Mouse (Mus musculus) limb, embryonic 14.5 days (tissue): ENCODE data around the gene B3gnt3. TPM values are rescaled to one million over a fixed set of nuclear protein-coding genes. Genes with fewer than 3 reads are reported as not detected.
"Not testable (repeated sequence)": the region's sequence is repeated elsewhere in the genome, so short reads cannot be mapped to it uniquely, and the experiment has no call there.

Source experiments
- ATAC-seq: fragments of 200-750 bp; cut with Nextera tagmentation; 2 replicates; pipeline ENCODE4 v1.8.0; 2017; ENCODE audit warnings: low read depth, moderate number of reproducible peaks, moderate TSS enrichment; ENCODE audit not compliant: low FRiP score
- DNase-seq: peaks from one replicate; pipeline ENCODE4 v3.0.0-alpha.2; 2015; ENCODE audit warnings: low spot score
- H3K27ac ChIP-seq: fragments of 300-500 bp; sonication (generic); replicated peaks from 2 replicates; pipeline ENCODE4 v1.5.1; 2014; ENCODE audit warnings: low read depth, mild to moderate bottlenecking, low read length, moderate library complexity, mixed read lengths
- H3K27me3 ChIP-seq: fragments of 300-500 bp; sonication (generic); 2 replicates; pipeline ENCODE4 v1.6.1; 2014; ENCODE audit warnings: low read length, mixed read lengths; ENCODE audit not compliant: control insufficient read depth, insufficient read depth
- H3K36me3 ChIP-seq: fragments of 300-500 bp; sonication (generic); 2 replicates; pipeline ENCODE4 v1.6.1; 2014; ENCODE audit warnings: mild to moderate bottlenecking, low read length, moderate library complexity, mixed read lengths; ENCODE audit not compliant: control insufficient read depth, insufficient read depth
- H3K4me1 ChIP-seq: fragments of 300-500 bp; sonication (generic); 2 replicates; pipeline ENCODE4 v1.6.1; 2014; ENCODE audit warnings: antibody characterized with exemption, low read length, mixed read lengths; ENCODE audit not compliant: control insufficient read depth, insufficient read depth
- H3K4me2 ChIP-seq: fragments of 300-500 bp; sonication (generic); replicated peaks from 2 replicates; pipeline ENCODE4 v1.6.1; 2014; ENCODE audit warnings: low read depth, mild to moderate bottlenecking, low read length, moderate library complexity; ENCODE audit not compliant: severe bottlenecking
- H3K4me3 ChIP-seq: fragments of 300-500 bp; sonication (generic); replicated peaks from 2 replicates; pipeline ENCODE4 v1.5.1; 2014; ENCODE audit warnings: low read length
- H3K9ac ChIP-seq: fragments of 300-500 bp; sonication (generic); 2 replicates; pipeline ENCODE4 v1.6.1; 2014; ENCODE audit warnings: mild to moderate bottlenecking, low read depth, low read length, moderate library complexity; ENCODE audit not compliant: severe bottlenecking
- H3K9me3 ChIP-seq: fragments of 300-500 bp; sonication (generic); 2 replicates; pipeline ENCODE4 v1.6.1; 2016; ENCODE audit warnings: low read length; ENCODE audit not compliant: control insufficient read depth
- POLR2A ChIP-seq: fragments of 200-500 bp; IDR thresholded peaks from 2 replicates; pipeline ENCODE4 v1.8.0; 2012; ENCODE audit warnings: inconsistent platforms, mild to moderate bottlenecking, moderate library complexity, borderline replicate concordance; ENCODE audit not compliant: insufficient read depth, insufficient read length; ENCODE audit errors: extremely low read depth
- WGBS: fragments of 180-500 bp; shearing (Covaris S2); extraction: QIAGEN DNeasy Blood & Tissue Kit; methylation state at CpG from one replicate; pipeline ENCODE4 v1.1.7; 2014; 5-methylcytosine and 5-hydroxymethylcytosine counted together
- polyA plus RNA-seq, 2 experiments: library from polyadenylated mRNA; depleted of rRNA in 1 of 2; stranded (reverse) in 1 of 2; unstranded in 1 of 2; fragments of >200 nt; fragmentation: Nextera tagmentation in 1 of 2; extraction: Ambion mirVana in 1 of 2; gene quantifications; 2 replicates each; pipeline versions ENCODE4 v1.2.1 to v1.2.3; 2012 to 2014

The B3gnt3 gene
- polyA plus RNA-seq, 2 experiments = 0.67 to 1.1 TPM

- DNase-seq = no peak
- Histone ChIP-seq H3K4me3 (no peak overlapping the region), H3K4me1 (peaks cover 5% of the 10 kb centered on the region), H3K9me3 (no peaks in the 10 kb centered on the region), H3K27ac (no peak overlapping the region), H3K27me3 (peaks cover 47% of the 10 kb centered on the region), H3K9ac (no peak overlapping the region), H3K36me3 (no peaks in the 10 kb centered on the region), H3K4me2 (no peak overlapping the region)
- no peak for TF ChIP-seq POLR2A
- WGBS = 31% methylated on average over 4 of the region's 4 CpGs
- no peak for ATAC-seq
Observed at GRCm38 (mm10) chr8:71702087-71702432, 471 bp upstream of the B3gnt3 start.

GRCm38 (mm10) chr8:71700493-71701269 lies 908 bp downstream of the B3gnt3 start:
- TF ChIP-seq POLR2A = no peak
- Histone ChIP-seq H3K4me1 (peaks cover 5% of the 10 kb centered on the region), H3K9ac (no peak overlapping the region), H3K4me2 (peak overlapping the region; percentile 28; the same call in 1 of the 2 replicates), H3K4me3 (peak overlapping the region; percentile 13; the same call in 1 of the 2 replicates), H3K9me3 (no peaks in the 10 kb centered on the region), H3K27ac (no peak overlapping the region), H3K27me3 (peaks cover 50% of the 10 kb centered on the region), H3K36me3 (no peaks in the 10 kb centered on the region)
- ATAC-seq (no peak), DNase-seq (no peak)
- 5% methylated on average over 29 of the region's 29 CpGs for WGBS

GRCm38 (mm10) chr8:71695456-71695855 lies 6.1 kb downstream of the B3gnt3 start:
- not testable (repeated sequence) for ATAC-seq

GRCm38 (mm10) chr8:71693166-71694041 lies 8.2 kb downstream of the B3gnt3 start:
- 11% methylated on average over 66 of the region's 68 CpGs for WGBS
- DNase-seq (no peak), ATAC-seq (no peak)

More at GRCm38 (mm10) chr8:71695456-71695855, 6.1 kb downstream of the B3gnt3 start:
- H3K4me3 ChIP-seq, H3K4me1 ChIP-seq, H3K27ac ChIP-seq, H3K9me3 ChIP-seq, H3K36me3 ChIP-seq, H3K9ac ChIP-seq, DNase-seq, H3K4me2 ChIP-seq: not testable (repeated sequence)
- H3K27me3 ChIP-seq = peaks cover 70% of the 10 kb centered on the region
- WGBS = 63% methylated on average over 12 of the region's 12 CpGs

GRCm38 (mm10) chr8:71692509-71692908 lies 9.1 kb downstream of the B3gnt3 start:
- DNase-seq (no peak), ATAC-seq (no peak)
- Histone ChIP-seq H3K36me3 (no peaks in the 10 kb centered on the region), H3K4me1 (peaks cover 4% of the 10 kb centered on the region; the same call in 1 of the 2 replicates), H3K4me2 (no peak overlapping the region), H3K9ac (no peak overlapping the region), H3K4me3 (no peak overlapping the region), H3K27me3 (peaks cover 85% of the 10 kb centered on the region), H3K9me3 (no peaks in the 10 kb centered on the region), H3K27ac (no peak overlapping the region)
- no peak for TF ChIP-seq POLR2A
- 6% methylated on average over 30 of the region's 30 CpGs for WGBS

More at GRCm38 (mm10) chr8:71693166-71694041, 8.2 kb downstream of the B3gnt3 start:
- H3K9ac ChIP-seq = no peak overlapping the region
- peak overlapping the region; percentile 32 for H3K4me2 ChIP-seq
- H3K27ac ChIP-seq = no peak overlapping the region
- no peaks in the 10 kb centered on the region for H3K9me3 ChIP-seq
- no peaks in the 10 kb centered on the region for H3K36me3 ChIP-seq
- TF ChIP-seq POLR2A = no peak
- peaks cover 4% of the 10 kb centered on the region; the same call in 1 of the 2 replicates for H3K4me1 ChIP-seq
- H3K27me3 ChIP-seq = peaks cover 76% of the 10 kb centered on the region
- H3K4me3 ChIP-seq = peak overlapping the region; percentile 18
